8 mouse cellular contexts compared by ENCODE assay signal in genomic region chr11:23068201-23068600, GRCm38 (mm10).
A peak's percentile ranks its signal among the peaks of the same experiment; 100 is the strongest.
DNase-seq lines count a peak whose midpoint lies in the region; ATAC-seq and TF ChIP-seq lines count a peak whose summit lies in the region.

No protein-coding gene starts in this region.

- H3K4me2 ChIP-seq in embryonic facial prominence, embryonic 11.5 days (ENCODE audit: low read depth, low read length): peak overlapping the region; percentile 50
- peak overlapping the region; percentile 63 for H3K4me2 ChIP-seq in hindbrain, embryonic 15.5 days
- peak overlapping the region; percentile 56 for H3K4me2 ChIP-seq in midbrain, embryonic 16.5 days (ENCODE audit: low read length)

- H3K27me3 ChIP-seq in embryonic facial prominence, embryonic 11.5 days (ENCODE audit: control insufficient read depth, insufficient read depth, low read length): no peaks in the 10 kb centered on the region
- H3K27me3 ChIP-seq in hindbrain, embryonic 15.5 days: no peaks in the 10 kb centered on the region
- H3K27me3 ChIP-seq in midbrain, embryonic 16.5 days (ENCODE audit: control insufficient read depth, insufficient read depth, low read depth, low read length): no peaks in the 10 kb centered on the region

- no peak for ATAC-seq in embryonic facial prominence, embryonic 11.5 days (replicated peaks; ENCODE audit: insufficient number of reproducible peaks, low FRiP score, low TSS enrichment, low read depth)
- peak; percentile 2; the same call in 1 of the 2 replicates for ATAC-seq in hindbrain, embryonic 15.5 days (ENCODE audit: low FRiP score, low read depth)
- peak; percentile 31 for ATAC-seq in midbrain, embryonic 16.5 days

- H3K27ac ChIP-seq in layer of hippocampus, adult 2 months: peak overlapping the region; percentile 94
- H3K27ac ChIP-seq in embryonic facial prominence, embryonic 11.5 days (replicated peaks; ENCODE audit: low read depth, low read length): no peak overlapping the region
- H3K27ac ChIP-seq in hindbrain, embryonic 15.5 days (replicated peaks): peak overlapping the region; percentile 78
- peak overlapping the region; percentile 87 for H3K27ac ChIP-seq in midbrain, embryonic 16.5 days (ENCODE audit: low read length)

- DNase-seq in layer of hippocampus, adult 2 months (ENCODE audit: low spot score in 2 of 2): no peak
- no peak for DNase-seq in layer of hippocampus, adult 8-10 months (ENCODE audit: low spot score in 2 of 2)
- DNase-seq in embryonic facial prominence, embryonic 11.5 days (ENCODE audit: low spot score): no peak
- no peak for DNase-seq in thymus, postnatal 10 days (ENCODE audit: low spot score in 2 of 2)
- no peak for DNase-seq in adrenal gland, postnatal 36 days
- no peak for DNase-seq in layer of hippocampus, adult 11-12 months (ENCODE audit: low spot score)

- H3K36me3 ChIP-seq in embryonic facial prominence, embryonic 11.5 days (replicated peaks; ENCODE audit: control insufficient read depth, insufficient read depth, low read depth, low read length): no peaks in the 10 kb centered on the region
- no peaks in the 10 kb centered on the region for H3K36me3 ChIP-seq in hindbrain, embryonic 15.5 days
- no peaks in the 10 kb centered on the region for H3K36me3 ChIP-seq in midbrain, embryonic 16.5 days (ENCODE audit: control insufficient read depth, insufficient read depth, low read length)

- 12% methylated on average over 10 of the region's 10 CpGs for WGBS in embryonic facial prominence, embryonic 11.5 days
- WGBS in hindbrain, embryonic 15.5 days: 7% methylated on average over 10 of the region's 10 CpGs
- 7% methylated on average over 10 of the region's 10 CpGs for WGBS in midbrain, embryonic 16.5 days

- peak overlapping the region; percentile 90 for H3K4me3 ChIP-seq in layer of hippocampus, adult 2 months
- H3K4me3 ChIP-seq in embryonic facial prominence, embryonic 11.5 days (ENCODE audit: low read depth, low read length): peak overlapping the region; percentile 45
- H3K4me3 ChIP-seq in hindbrain, embryonic 15.5 days: peak overlapping the region; percentile 48
- H3K4me3 ChIP-seq in midbrain, embryonic 16.5 days (ENCODE audit: low read depth, low read length): peak overlapping the region; percentile 67

- peak overlapping the region; percentile 84 for H3K9ac ChIP-seq in embryonic facial prominence, embryonic 11.5 days (replicated peaks; ENCODE audit: low read length)
- H3K9ac ChIP-seq in hindbrain, embryonic 15.5 days: peak overlapping the region; percentile 56
- H3K9ac ChIP-seq in midbrain, embryonic 16.5 days (ENCODE audit: low read depth, low read length): peak overlapping the region; percentile 84

- no peak for TF ChIP-seq CTCF in layer of hippocampus, adult 2 months (conservative IDR thresholded peaks at IDR 0.05)

- H3K4me1 ChIP-seq in embryonic facial prominence, embryonic 11.5 days (ENCODE audit: control insufficient read depth, insufficient read depth, low read length): no peaks in the 10 kb centered on the region
- peaks cover 11% of the 10 kb centered on the region; the same call in 1 of the 2 replicates for H3K4me1 ChIP-seq in hindbrain, embryonic 15.5 days (replicated peaks)
- H3K4me1 ChIP-seq in midbrain, embryonic 16.5 days (ENCODE audit: control insufficient read depth, insufficient read depth, low read length): peaks cover 5% of the 10 kb centered on the region

- no peaks in the 10 kb centered on the region for H3K9me3 ChIP-seq in embryonic facial prominence, embryonic 11.5 days (replicated peaks; ENCODE audit: control insufficient read depth, low read length)
- H3K9me3 ChIP-seq in hindbrain, embryonic 15.5 days: no peaks in the 10 kb centered on the region
- H3K9me3 ChIP-seq in midbrain, embryonic 16.5 days (replicated peaks; ENCODE audit: control insufficient read depth, low read length, poor library complexity, severe bottlenecking): no peaks in the 10 kb centered on the region
